Mouse (Mus musculus): ENCODE data around the gene Vmn2r107.

The Vmn2r107 gene

DNA sequence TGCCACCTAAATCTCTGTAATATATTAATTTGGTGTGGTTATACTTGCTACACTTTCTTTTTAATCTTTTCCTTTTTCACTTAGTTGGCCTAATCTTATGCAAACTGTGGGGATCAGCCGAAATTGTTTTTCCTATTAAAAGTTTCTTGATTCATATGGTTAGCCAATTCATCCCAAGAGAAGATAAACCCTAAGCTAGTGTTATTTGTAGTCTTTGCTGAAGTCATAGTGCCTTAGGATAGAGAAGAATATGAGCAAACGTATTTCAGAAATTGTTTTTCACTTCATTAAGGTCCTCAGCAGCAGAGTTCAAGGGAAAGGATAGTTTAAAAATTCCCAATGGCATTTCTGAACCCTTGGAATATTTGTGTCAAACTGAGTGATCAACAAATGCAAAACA, at the start of gene Vmn2r107:
Gene Vmn2r107, plus strand, starts transcription at position 301 of the 400 bp plus-strand sequence.
- no peak for DNase-seq

DNA sequence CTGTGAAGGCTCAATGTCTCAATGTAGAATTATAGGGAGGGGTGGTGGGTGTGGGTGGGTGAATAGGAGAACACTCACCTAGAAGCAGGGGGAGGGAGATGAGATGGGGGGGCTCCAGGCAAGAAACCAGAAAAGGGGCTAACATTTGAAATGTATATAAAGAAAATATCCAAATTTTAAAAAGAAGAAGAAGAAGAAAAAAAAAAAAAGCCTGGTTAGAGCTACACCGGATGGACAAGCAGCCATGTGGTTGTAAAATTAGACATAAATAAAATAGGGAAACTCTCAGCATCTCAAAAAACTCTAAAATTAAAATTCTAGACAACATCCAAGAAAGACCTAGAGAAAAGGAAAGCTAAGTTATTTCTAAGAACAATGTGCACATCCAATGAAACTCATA, 39.3 kb upstream of the Vmn2r107 start:
- no peak for DNase-seq

DNA sequence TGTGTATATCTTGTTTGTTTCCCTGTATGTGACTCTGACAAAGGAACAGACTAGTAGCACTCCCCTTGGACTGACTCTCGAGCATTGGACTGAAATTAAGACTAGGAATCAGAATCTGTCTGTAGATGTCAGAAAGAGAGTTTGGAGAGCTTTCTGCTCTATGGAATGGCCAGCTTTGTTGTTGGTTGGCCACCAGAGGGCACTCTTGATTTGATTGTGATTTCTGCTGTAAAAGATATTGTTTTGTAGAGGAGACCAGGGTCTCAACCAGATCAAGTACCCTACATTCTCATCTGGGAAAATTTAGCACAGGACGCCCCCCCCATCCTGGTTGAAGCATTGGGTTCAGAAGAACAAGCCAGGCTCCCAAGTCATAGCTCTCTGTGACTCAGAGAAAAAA, 54.1 kb downstream of the Vmn2r107 start:
- no peak for DNase-seq

GRCm38 (mm10) chr17:20413846-20414245, 68.8 kb downstream of the Vmn2r107 start, which contains the start of gene Vmn1r224:
Vmn1r224 (plus strand) TSS chr17:20414146.
- no peak for DNase-seq
